Mouse (Mus musculus) adipocyte (in vitro differentiated cells): ENCODE results near the gene Serp1.
"Not testable (repeated sequence)": the region's sequence is repeated elsewhere in the genome, so short reads cannot be mapped to it uniquely, and the experiment has no call there.

Experiments used
- DNase-seq: peaks from one replicate; pipeline ENCODE4 v3.0.0-alpha.2; 2016; ENCODE audit warnings: low spot score

The Serp1 gene

DNA sequence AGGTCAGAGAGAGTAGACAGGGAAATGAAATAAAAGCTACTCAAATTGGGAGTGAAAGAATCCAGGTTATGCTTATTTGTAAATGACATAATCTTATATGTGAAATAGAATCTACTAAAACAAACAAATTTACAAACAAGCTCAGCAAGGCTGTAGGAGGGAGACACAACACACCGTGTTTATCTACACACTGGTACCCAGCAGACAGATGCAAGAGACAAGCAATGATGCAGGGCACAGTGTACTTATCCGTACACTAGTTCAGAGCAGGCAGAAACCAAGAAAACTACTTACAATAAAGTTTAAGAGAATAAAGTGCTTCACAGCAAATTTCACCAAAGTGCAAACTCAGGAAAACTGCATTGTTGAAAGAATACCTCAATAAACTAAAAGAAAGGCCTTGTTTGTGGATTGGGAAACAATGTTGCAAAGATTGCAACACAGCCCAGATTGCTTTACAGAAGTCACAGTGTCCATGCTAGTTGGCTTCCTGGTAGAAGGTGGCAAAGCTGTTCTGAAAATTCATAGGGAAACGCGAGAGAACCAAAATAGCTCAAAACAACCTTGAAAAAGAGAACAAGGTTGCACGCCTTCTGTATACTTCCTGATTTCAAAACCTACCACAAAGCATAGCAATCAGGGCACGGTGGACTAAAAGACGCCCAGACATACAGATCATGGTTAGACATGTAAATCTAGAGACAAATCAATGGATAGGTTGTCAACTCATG, 17.5 kb downstream of the Serp1 start:
- peak; percentile 64 for DNase-seq

DNA sequence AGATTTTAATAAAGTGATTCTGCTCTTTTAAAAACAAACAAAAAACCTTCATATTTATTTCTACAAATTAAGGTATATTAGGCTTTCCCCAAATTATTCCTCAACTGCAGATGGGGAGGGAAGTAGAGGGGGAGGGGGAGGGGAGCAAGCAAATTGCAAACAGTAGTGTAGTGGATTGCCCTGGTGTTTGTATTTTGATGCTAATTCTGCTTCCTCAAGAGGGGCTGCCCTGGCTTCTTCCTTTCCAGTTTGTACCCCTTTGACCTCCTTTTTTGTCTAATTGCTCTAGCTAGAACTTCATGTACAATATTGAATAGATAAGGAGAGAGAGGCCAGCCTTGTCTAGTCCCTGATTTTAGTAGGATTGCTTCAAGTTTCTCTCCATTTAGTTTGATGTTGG, 21.0 kb downstream of the Serp1 start:
- DNase-seq = no peak

DNA sequence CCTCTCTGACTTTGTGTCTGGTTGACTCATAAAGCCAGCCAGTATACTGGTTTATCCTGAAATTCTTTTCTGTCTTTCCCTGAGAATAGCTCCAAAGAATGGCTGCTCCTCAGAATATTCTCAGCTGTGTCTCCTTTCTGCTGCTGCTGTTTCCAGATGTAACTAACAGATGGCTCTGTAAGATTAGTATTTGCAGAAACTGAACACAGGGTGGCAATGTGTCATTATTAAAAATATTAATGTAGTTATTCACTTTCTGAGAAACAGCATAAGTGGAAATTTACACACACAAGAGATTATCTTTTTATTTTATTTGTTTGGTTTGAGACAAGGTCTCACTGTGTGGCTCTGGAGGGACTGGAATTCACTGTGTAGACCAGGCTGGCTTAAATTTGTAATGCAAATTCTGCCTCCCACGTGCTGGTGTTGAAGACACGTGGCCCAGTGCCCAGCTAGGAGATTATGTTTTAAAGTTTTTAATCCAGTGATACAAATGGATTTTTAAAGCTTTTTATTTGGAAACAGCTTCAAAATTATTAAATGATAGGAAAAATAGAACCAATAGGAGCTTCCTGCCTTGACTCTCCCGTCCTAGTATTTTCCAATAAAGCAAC, 21.9 kb downstream of the Serp1 start:
- peak; percentile 38 for DNase-seq

DNA sequence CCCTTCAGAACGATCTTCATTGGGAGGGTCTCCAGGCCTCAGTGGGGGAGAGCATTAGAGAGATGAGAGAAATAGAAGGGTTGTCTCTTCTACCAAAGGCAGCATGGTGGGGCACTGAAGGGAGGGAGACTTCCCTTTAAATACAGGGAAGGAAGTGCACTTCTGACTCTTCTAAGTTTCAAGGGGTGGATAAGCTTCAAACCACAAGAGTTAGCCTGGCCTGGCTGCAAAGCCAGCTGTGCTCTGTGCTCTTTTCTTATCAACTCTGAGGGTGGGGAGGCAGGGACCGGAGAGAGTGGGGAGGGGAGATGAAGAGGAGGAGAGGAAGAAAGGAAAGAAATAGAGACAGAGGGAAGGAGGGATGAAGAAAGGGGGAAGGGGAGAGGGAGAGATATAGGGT, 23.7 kb downstream of the Serp1 start:
- no peak for DNase-seq

DNA sequence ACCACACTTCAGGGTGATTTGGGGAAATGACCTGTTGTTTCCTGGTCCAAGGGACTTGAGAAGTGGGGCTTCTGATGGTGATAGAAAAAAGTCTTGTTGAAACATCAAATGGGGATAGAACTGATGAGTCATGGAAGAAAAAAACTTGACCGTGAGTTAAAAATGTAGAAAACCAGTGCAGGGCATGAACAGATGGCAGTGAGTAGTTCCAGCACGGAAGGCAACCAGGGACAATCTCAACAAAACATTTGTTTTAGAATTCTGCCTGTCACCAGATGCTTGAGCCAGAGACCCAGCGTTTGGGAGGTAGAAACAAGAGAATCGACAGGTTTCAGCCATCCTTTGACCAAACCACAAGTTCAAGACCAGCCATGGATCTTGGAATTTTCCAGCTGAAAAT, 32.1 kb downstream of the Serp1 start:
- no peak for DNase-seq

DNA sequence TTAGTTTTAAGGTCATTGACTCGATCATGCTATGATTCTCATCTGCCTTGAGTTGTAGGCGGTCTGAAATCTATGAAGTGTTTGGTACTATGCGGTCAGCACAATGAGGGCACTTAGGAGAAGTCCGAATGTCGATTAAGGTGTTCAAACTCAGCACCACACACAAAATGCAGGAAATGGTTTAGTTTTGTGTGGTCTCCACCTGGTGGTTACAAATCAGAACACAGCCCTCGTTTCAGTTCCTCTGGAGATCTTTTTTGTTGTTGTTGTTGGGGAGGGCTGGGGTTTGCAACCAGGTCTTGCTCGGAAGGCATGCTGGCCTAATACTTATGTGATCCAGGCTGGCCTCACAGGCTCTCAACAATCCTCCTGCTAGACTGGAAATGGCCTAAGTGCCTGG, 34.9 kb downstream of the Serp1 start:
- DNase-seq = peak; percentile 71

DNA sequence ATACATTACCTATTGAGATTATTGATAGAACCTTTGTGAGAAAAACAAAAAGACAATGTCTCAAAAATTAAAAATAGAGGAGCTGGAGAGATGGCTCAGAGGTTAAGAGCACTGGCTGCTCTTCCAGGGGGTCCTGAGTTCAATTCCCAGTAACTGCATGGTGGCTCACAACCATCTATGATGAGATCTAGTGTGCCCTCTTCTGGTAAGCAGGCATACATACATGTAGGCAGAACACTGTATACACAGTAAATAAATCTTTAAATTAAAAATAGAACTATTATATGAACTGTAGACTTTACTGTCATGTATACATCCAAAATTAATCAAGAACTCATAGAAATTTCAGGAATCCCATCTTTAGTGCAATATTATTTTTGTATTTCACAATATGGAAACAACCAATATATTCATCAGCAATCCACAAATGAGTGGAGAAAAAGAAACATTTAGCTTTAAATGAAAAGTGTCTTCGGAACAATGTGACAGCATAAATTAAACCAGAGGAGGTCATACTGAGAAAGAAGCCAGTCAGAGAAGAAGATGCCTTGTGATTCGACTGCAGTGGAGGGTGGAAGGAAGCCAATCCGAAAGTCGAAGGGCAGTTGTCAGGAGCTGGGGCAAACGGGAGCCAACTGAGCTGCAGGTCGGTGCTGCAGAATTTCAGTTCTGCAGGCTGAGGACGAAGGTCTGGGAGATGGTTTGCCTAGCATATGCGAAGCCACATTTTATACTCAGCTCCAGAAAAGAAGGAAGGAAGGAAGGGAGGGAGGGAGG, 37.5 kb downstream of the Serp1 start:
- DNase-seq = peak; percentile 65

DNA sequence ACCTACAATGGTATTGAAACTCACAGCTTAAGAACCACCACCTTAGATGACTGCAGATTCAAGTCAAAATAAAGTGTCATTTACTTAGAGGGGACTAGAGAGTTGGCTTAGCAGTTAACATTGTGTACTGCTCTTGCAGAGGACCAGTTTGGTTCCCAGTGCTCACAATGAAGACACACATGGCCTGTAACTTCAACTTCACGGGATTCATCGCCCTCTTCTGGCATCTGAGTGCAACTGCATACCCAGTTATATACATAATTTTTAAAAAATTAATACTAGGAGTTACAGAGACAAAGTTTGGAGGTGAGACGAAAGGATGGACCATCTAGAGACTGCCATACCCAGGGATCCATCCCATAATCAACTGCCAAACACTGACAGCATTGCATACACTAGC, 38.6 kb downstream of the Serp1 start:
- no peak for DNase-seq

DNA sequence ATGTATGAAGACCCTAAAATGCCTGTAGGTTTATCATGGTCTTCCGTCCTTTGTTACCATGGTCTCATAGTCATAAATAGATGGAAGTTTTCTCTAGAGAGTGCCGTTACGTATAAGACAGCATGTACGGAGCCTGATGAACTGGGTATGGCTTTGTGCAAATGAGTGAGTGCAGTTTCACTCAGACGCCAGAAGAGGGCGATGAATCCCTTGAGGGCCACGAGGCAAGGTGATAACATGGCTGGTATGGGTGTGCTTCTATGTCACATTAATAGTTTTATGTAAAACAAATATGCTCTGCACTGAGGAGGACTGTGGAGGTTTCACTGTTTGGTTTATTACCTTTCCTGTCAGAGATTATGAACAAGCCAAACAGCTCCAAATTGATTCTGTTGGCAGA, 39.8 kb downstream of the Serp1 start:
- no peak for DNase-seq

DNA sequence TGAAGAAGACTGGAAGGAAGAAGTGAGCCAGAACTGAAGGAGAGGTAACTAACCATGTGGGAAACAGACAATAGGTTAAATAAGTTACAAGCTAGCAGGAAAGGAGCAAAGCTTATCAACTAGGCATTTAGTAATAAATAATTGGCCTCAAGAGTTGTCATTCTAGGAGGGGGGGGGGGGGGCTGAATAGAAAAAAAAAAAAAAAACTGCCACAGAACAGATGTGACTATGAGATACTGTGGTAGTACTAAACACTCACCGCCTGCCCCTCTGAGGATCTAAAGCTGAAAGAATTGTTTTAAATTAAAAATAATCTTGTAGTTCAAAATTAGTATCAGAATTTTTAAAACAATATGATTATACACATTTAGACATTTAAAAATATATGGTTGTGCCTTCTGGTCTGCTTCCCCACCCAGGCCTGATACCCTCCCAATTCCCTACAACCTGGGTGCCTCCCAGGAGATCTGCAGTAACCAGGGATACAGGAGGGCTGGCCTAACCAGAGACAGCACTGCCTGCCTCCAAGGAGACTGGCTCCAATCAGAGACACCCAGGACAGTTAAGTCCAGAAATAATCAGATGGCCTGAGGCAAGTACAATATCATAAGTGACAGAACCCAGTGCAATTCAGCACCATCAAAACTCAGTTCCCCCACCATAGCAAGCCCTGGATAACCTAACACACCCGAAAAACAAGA, 46.8 kb downstream of the Serp1 start:
- DNase-seq = no peak

DNA sequence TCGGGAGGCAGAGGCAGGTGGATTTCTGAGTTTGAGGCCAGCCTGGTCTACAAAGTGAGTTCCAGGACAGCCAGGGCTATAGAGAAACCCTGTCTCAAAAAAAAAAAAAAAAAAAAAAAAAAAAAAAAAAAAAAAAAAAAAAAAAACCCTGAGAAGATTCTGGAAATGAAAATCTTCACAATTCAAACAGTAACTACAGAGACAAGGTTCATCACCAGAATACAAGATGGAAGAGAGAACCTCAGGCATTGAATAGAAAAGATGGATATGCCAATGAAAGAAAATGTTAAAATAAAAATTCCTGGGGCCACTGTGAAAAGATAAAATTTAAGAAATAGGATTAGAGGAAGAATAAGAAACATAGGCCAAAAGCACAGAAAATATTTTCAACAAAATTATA, 50.4 kb downstream of the Serp1 start:
- not testable (repeated sequence) for DNase-seq
